Mouse (Mus musculus): ENCODE results near the gene Uggt1.

DNA sequence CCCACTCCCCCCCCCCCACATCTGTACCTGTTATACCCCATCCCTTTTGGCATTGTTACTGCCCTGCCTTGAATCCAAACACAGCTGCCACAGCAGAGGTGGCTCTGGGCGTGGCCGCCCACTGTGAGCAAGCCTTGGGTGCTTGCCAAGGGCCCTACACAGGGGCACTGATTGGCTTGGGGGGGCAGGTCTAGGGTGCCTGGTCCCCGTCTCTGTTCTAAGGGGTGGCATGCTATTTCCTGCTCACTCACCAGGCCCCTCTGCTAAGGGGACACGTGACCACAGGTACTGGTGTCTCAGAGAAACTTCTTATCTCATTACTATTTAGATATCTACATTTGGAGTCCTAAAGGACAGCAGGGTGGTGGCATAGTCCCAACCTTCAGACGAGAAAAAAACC, 28.0 kb upstream of the Uggt1 start:
- no peak for TF ChIP-seq CTCF (IDR thresholded peaks at IDR 0.05; ENCODE audit: low read depth)
- no peak for TF ChIP-seq EP300 (IDR thresholded peaks at IDR 0.05; ENCODE audit: low read depth)

All from liver, embryonic 14.5 days (tissue).